Comparison of ENCODE assay signal across 7 mouse cellular contexts in the genomic region with DNA sequence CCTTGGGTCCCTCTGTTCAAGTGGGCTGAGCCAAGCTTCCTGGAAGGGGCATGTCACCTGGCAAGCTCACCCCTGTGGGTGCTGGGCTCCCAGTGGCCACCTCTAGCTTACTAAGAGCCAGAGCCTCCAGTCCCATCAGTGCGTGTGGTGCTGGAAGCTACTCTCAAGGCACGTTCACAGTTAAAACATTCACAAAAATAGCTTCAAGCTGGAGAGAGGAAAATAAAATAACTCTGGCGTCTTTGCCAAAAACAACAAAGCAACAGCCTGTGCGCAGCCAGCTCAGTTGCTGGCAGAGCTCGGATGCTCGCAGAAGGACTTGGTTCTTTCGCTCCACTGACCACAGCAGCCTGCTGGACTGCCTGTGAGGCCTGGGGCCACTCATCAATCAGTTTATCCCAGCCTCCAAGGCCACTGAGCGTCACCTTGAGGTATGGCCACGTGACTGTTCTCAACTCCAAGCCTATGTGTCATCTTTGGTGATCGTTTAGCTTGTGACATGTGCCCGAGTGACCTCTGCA. TPM values are rescaled to one million over a fixed set of nuclear protein-coding genes. Genes with fewer than 3 reads are reported as not detected.
DNase-seq lines count a peak whose midpoint lies in the region.

No protein-coding gene starts in this region.

- peak; percentile 79 for DNase-seq in adipocyte (ENCODE audit: low spot score)
- DNase-seq in adrenal gland, postnatal 25 days = peak; percentile 74
- DNase-seq in frontal cortex, postnatal 36 days (ENCODE audit: low spot score in 2 of 2) = peak; percentile 31 to 66
- peak; percentile 64 for DNase-seq in kidney, adult 18-20 months
- DNase-seq in left cerebral cortex, postnatal 36 days (ENCODE audit: low spot score in 2 of 2) = peak; percentile 28 to 33
- DNase-seq in right cerebral cortex, adult 2 months (ENCODE audit: low spot score in 2 of 2) = peak; percentile 45 to 46
- no peak for DNase-seq in liver

- intact Hi-C loops in left cerebral cortex, postnatal 36 days (cut with DNase I) = no loop called here

RNA-seq across cellular contexts. Expression of gene Spaca3, which starts 19.0 kb away (rescaled TPM):
- not detected in 2 replicates for total RNA-seq in adrenal gland, postnatal 25 days (2021)
- total RNA-seq in left cerebral cortex, postnatal 36 days (2021) = not detected
